Mouse (Mus musculus) forebrain, embryonic 11.5 days (tissue): ENCODE results near the gene Jsrp1. TPM values are rescaled to one million over a fixed set of nuclear protein-coding genes. Genes with fewer than 3 reads are reported as not detected.

Source experiments
- ATAC-seq: fragments of 200-750 bp; cut with Nextera tagmentation; replicated peaks from 2 replicates; pipeline ENCODE4 v1.8.0; 2017; ENCODE audit warnings: moderate TSS enrichment; ENCODE audit not compliant: low FRiP score
- DNase-seq: peaks from one replicate; pipeline ENCODE4 v3.0.0-alpha.2; 2017; ENCODE audit warnings: low spot score
- H3K27ac ChIP-seq: fragments of 300-500 bp; sonication (generic); 2 replicates; pipeline ENCODE4 v1.5.1; 2014; ENCODE audit warnings: low read depth, low read length
- H3K27me3 ChIP-seq: fragments of 300-500 bp; sonication (generic); 2 replicates; pipeline ENCODE4 v1.6.1; 2014; ENCODE audit warnings: mild to moderate bottlenecking, low read length, mixed read lengths; ENCODE audit not compliant: control insufficient read depth, insufficient read depth
- H3K36me3 ChIP-seq: fragments of 300-500 bp; sonication (generic); 2 replicates; pipeline ENCODE4 v1.6.1; 2014; ENCODE audit warnings: mild to moderate bottlenecking, low read length, moderate library complexity, mixed read lengths; ENCODE audit not compliant: control insufficient read depth, insufficient read depth
- H3K4me1 ChIP-seq: fragments of 300-500 bp; sonication (generic); replicated peaks from 2 replicates; pipeline ENCODE4 v1.6.1; 2014; ENCODE audit warnings: low read length, mixed read lengths; ENCODE audit not compliant: control insufficient read depth, insufficient read depth
- H3K4me2 ChIP-seq: fragments of 300-500 bp; sonication (generic); 2 replicates; pipeline ENCODE4 v1.6.1; 2014; ENCODE audit warnings: low read depth, mild to moderate bottlenecking, low read length, moderate library complexity, mixed read lengths; ENCODE audit not compliant: severe bottlenecking
- H3K4me3 ChIP-seq: fragments of 300-500 bp; sonication (generic); 2 replicates; pipeline ENCODE4 v1.5.1; 2014; ENCODE audit warnings: low read depth, low read length
- H3K9ac ChIP-seq: fragments of 300-500 bp; sonication (generic); 2 replicates; pipeline ENCODE4 v1.6.1; 2014; ENCODE audit warnings: low read length
- H3K9me3 ChIP-seq: fragments of 300-500 bp; sonication (generic); 2 replicates; pipeline ENCODE4 v1.6.1; 2016; ENCODE audit warnings: low read length, mixed read lengths; ENCODE audit not compliant: control insufficient read depth
- WGBS: fragments of 180-500 bp; shearing (Covaris S2); extraction: QIAGEN DNeasy Blood & Tissue Kit; methylation state at CpG from one replicate; pipeline ENCODE4 v1.1.7; 2014; 5-methylcytosine and 5-hydroxymethylcytosine counted together
- polyA plus RNA-seq: library from polyadenylated mRNA; unstranded; fragments of >200 nt; fragmentation: Nextera tagmentation; extraction: Ambion mirVana; gene quantifications from 2 replicates; pipeline ENCODE4 v1.2.1, GENCODE M21; 2014

Gene Jsrp1
- polyA plus RNA-seq, 1 experiment from 2014 or later = 0.47 TPM

DNA sequence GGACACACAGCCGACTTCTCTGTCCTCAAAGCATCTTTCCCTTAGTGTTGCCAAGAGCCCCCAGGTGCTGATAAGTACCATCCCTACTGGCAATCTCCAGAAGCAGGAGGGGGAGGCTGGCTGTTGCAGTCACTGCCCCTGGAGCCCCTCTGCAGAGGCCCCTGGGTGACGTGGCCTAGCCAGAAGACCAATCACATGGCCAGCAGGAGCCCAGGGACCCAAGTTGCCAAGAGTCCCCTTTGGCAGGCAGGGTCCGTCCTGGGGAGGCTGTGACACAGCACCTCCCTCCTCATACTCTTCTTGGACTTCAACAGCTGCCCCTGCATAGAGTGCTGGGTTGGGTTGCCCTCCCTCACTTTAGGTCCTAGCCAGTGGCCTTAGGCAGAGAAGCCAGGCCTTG is 10.3 kb downstream of the Jsrp1 start:
- Histone ChIP-seq H3K36me3 (peaks cover 15% of the 10 kb centered on the region), H3K9me3 (no peaks in the 10 kb centered on the region), H3K4me3 (no peak overlapping the region), H3K27me3 (peaks cover 7% of the 10 kb centered on the region), H3K27ac (no peak overlapping the region), H3K9ac (no peak overlapping the region), H3K4me1 (peaks cover 19% of the 10 kb centered on the region), H3K4me2 (no peak overlapping the region)
- ATAC-seq = no peak
- WGBS = 93% methylated on average over 3 of the region's 3 CpGs
- DNase-seq = no peak

DNA sequence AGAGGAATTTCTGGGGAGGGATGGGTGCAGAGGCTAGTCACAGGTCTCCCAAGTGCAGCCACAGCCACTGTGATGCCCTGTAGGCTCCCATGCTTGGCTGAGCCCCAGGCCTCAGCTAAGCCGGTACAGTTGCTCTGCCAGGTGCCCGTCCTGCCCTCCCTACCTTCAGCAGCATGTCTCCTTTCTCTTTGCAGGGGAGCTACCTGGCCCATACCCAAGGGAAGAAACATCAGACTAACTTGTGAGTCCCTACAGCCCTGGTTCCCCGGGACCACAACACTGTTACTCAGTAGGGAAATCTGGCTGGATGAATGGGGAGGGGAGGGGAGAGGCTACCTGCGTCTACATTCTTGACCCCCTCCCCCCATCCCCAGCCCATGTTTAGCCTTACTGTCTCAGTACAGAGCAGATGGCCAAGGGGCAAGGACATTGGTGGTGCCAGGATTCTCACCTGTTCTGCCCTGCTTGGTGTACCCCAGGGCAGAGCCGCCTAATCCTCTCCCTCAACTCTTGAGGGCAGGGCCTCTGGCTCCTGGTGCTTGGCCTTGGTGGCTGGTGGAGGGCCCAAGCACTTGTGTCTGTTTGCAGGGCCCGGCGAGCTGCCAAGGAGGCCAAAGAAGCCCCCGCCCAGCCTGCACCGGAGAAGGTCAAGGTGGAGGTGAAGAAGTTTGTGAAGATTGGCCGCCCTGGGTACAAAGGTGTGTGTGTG is 10.9 kb downstream of the Jsrp1 start:
- Histone ChIP-seq H3K27ac (no peak overlapping the region), H3K27me3 (peaks cover 5% of the 10 kb centered on the region; the same call in 1 of the 2 replicates), H3K9me3 (no peaks in the 10 kb centered on the region), H3K9ac (no peak overlapping the region), H3K4me3 (no peak overlapping the region), H3K36me3 (peaks cover 15% of the 10 kb centered on the region), H3K4me1 (peaks cover 19% of the 10 kb centered on the region), H3K4me2 (no peak overlapping the region)
- WGBS = 92% methylated on average over 10 of the region's 10 CpGs
- ATAC-seq (no peak), DNase-seq (no peak)

DNA sequence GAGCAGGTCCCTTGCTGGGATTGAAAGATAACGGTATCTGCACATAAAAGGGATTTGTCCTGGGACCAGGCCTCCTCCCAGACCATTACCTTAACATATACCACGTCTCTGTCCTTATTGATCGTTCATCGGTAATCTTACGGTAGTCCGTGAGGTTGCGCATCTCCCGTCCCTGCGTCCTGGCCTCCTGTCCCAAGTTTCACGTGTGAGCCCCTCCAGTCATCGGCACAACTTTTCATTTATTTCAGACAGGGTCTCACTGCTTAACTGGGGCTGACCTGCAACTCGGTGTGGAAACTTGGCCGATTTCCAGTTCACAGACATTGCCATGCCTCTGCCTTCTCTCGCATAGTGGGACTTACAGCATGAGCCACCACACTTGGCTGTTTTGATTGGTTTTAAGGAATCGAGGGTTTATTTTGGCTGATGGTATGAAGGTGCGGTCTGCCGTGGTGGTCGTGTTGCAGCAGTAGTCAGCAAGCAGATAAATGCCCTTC is 14.2 kb downstream of the Jsrp1 start:
- ATAC-seq = peak; percentile 1; the same call in 1 of the 2 replicates
- Histone ChIP-seq H3K9me3 (no peaks in the 10 kb centered on the region), H3K27me3 (no peaks in the 10 kb centered on the region), H3K9ac (peak overlapping the region; percentile 97), H3K36me3 (peaks cover 21% of the 10 kb centered on the region), H3K4me3 (peak overlapping the region; percentile 93), H3K4me2 (peak overlapping the region; percentile 96), H3K27ac (peak overlapping the region; percentile 96), H3K4me1 (peaks cover 17% of the 10 kb centered on the region; the same call in 1 of the 2 replicates)
- DNase-seq = no peak
- WGBS = 4% methylated on average over 18 of the region's 18 CpGs

- H3K36me3 ChIP-seq = peaks cover 22% of the 10 kb centered on the region
- DNase-seq (peak; percentile 97), ATAC-seq (peak; percentile 90)
- H3K27ac ChIP-seq = peak within 1 kb of the TSS; percentile 96
- H3K4me2 ChIP-seq = peak within 1 kb of the TSS; percentile 96
- H3K27me3 ChIP-seq = no peaks in the 10 kb centered on the region
- peak within 1 kb of the TSS; percentile 93 for H3K4me3 ChIP-seq
- no peaks in the 10 kb centered on the region for H3K9me3 ChIP-seq
- under 1% methylated on average over 102 of the region's 104 CpGs for WGBS
- peaks cover 17% of the 10 kb centered on the region; the same call in 1 of the 2 replicates for H3K4me1 ChIP-seq
- peak within 1 kb of the TSS; percentile 97 for H3K9ac ChIP-seq
These were observed 14.9 kb downstream of the Jsrp1 start, which contains the start of the genes Sf3a2 and Plekhj1 for GRCm38 (mm10) chr10:80798150-80799006. Gene Sf3a2, plus strand, starts transcription at chr10:80798198. Gene Plekhj1, minus strand, starts transcription at chr10:80798626.

- 4% methylated on average over 58 of the region's 59 CpGs for WGBS
These were observed 15.8 kb downstream of the Jsrp1 start for GRCm38 (mm10) chr10:80797186-80798149.

DNA sequence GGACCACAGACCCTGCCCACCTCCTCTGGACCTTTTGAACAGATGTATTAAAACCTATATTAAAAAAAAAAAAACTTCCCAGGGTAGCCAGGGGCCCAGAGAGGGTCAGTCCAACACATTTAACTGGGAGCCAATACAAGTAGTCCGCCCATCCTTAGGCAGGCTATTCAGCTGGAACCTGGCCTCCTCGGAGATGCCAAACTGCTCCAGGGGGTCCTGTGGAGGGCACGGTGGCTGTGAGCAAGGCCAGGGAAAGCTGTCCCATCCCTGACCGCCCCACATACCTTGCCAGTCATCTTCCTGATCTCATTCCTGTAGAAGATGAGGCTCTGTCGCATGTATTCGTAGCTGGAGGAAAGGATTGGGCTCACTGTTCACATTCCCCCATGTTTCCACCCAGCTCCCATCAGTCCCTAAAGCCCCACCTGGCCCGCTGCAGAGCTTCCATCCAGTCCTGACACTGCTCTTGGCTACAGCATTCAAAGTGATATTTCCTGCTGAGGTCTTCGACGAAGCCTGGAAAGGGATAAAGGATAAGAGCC is 16.9 kb downstream of the Jsrp1 start:
- Histone ChIP-seq H3K36me3 (peaks cover 16% of the 10 kb centered on the region; the same call in 1 of the 2 replicates), H3K9ac (no peak overlapping the region), H3K27me3 (no peaks in the 10 kb centered on the region), H3K4me1 (peaks cover 17% of the 10 kb centered on the region; the same call in 1 of the 2 replicates), H3K9me3 (no peaks in the 10 kb centered on the region), H3K27ac (no peak overlapping the region), H3K4me2 (peak overlapping the region; percentile 96; the same call in 1 of the 2 replicates), H3K4me3 (peak overlapping the region; percentile 93; the same call in 1 of the 2 replicates)
- DNase-seq (no peak), ATAC-seq (no peak)
- WGBS = 85% methylated on average over 9 of the region's 9 CpGs

More at GRCm38 (mm10) chr10:80797186-80798149, 15.8 kb downstream of the Jsrp1 start:
- Histone ChIP-seq H3K27me3 (no peaks in the 10 kb centered on the region), H3K36me3 (peaks cover 13% of the 10 kb centered on the region; the same call in 1 of the 2 replicates), H3K4me1 (peaks cover 17% of the 10 kb centered on the region; the same call in 1 of the 2 replicates), H3K4me3 (peak overlapping the region; percentile 93), H3K4me2 (peak overlapping the region; percentile 96), H3K27ac (peak overlapping the region; percentile 96), H3K9me3 (no peaks in the 10 kb centered on the region), H3K9ac (peak overlapping the region; percentile 97)
- DNase-seq (no peak), ATAC-seq (peak; percentile 74)

DNA sequence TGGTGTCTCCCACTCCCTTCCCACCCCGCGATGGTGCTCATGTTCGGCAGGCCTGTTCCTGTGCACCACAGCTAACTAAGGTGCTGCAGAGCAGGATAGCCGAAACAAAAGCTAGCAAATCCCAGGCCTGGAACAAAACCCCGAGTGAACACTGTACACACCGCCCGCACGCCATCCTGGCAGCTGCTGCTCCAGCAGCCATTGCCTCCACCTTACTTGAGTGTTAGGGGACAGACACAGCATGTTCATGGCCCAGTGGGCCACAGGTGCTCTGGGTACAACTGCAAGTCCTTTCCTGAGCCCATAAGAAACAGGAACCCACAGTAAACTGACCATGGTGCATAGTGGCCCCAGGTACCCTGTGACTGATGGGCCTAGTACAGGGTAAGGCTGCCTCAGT is 18.5 kb downstream of the Jsrp1 start:
- no peak overlapping the region for H3K27ac ChIP-seq
- no peaks in the 10 kb centered on the region for H3K9me3 ChIP-seq
- ATAC-seq (no peak), DNase-seq (no peak)
- H3K27me3 ChIP-seq = no peaks in the 10 kb centered on the region
- H3K4me2 ChIP-seq = no peak overlapping the region
- H3K36me3 ChIP-seq = peaks cover 25% of the 10 kb centered on the region
- H3K9ac ChIP-seq = no peak overlapping the region
- H3K4me1 ChIP-seq = peaks cover 13% of the 10 kb centered on the region; the same call in 1 of the 2 replicates
- H3K4me3 ChIP-seq = no peak overlapping the region
- WGBS = 87% methylated on average over 8 of the region's 8 CpGs
